Mouse (Mus musculus) monocyte, adult 5-6 weeks (primary cell): ENCODE results near the gene Eif4g3. TPM values are rescaled to one million over a fixed set of nuclear protein-coding genes. Genes with fewer than 3 reads are reported as not detected.

Experiments
- ATAC-seq: fragments of 153-309, 156-312 bp; replicated peaks from 2 replicates; pipeline ENCODE4 v1.8.0; 2017; ENCODE audit warnings: mild to moderate bottlenecking; ENCODE audit not compliant: low TSS enrichment, insufficient number of reproducible peaks, severe bottlenecking, poor library complexity, low FRiP score
- total RNA-seq: library from RNA; stranded (forward); fragments of 200-1000, 200-491, 200-594 nt; gene quantifications from 3 replicates; pipeline ENCODE4 v1.2.3, GENCODE M21; 2017

The Eif4g3 gene
- total RNA-seq, 1 experiment from 2014 or later = 94.4 TPM

DNA sequence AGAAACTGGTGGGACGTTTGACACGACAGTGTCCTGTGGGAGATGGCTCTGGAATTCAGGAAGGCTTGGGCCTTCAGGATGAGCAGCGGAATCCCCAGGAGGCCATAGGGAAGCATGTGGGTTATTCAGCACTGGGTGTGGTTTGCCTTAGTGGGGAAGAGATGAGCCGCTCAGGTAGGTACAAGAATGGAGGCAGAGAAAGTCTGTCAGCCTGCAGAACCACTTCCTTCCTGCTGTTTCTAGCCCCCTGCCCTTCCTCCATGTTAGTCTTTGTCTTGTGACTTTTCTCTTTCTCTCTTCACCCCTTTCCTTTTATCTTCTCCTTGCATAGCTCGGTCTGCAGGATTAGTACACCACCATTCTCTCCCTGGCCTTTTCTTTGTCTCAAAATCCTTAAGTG, 229.6 kb downstream of the Eif4g3 start:
- ATAC-seq = no peak

DNA sequence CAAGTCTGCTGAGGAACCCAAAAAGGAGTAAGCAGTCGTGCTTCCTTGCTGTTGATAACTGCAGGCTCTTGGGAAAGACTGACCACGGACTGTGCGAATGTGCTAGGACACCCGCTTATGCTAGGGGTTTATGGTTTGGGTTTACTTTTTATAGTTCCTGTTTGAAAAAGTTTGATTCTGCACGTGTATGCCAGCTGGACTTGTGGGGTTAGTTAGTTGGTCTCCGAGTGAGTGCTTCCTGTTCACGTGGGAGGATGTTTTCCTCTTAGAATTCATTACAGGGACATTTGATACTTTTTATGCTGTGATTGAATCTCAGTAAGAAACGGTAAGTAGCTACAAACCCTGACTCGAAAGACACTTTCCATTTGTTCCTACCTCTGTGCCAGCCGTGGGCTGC, 230.8 kb downstream of the Eif4g3 start:
- ATAC-seq = no peak

DNA sequence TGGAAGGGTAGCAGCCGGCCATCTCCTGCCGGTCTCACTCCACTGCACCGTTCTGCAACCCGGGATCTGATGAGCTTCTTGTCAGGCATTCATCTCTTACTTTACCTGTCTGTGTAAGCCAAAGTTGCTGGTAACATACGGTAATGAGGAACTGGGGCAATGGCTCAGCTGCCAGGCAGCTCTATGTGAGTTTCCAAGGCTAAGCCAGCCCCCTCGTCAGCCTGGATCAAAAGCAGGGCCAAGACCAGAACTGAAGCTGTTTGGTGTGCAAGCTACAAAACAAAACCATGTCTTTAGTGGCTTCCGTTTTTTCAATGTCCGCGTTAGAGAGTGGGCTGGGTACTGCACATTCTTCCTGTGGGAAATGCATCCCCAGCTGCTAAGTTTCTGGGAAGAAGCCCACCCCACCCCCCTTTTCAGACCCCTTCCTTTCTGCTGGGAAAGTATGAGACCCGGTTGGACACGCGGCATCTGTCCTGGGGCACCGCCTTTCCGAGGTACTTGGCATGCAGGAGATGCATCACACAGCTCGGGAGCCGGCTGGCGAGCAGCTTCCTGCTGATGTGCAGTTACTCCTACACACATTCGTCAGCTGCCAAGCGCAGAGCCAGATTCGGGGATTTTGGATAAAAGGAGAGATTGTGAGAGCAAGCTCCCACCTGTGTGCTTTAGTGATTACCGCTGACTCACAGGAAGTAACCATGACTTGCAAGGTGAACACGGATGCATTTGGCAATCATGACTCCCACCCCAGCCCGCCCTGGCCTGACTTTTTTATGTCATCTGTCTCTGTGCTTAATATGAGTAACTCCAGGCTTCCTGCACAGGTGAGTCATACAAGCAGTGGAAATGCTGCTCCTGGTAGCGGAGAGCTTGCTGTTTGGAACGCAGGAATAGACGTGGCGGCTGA, 254.2 kb downstream of the Eif4g3 start:
- no peak for ATAC-seq

DNA sequence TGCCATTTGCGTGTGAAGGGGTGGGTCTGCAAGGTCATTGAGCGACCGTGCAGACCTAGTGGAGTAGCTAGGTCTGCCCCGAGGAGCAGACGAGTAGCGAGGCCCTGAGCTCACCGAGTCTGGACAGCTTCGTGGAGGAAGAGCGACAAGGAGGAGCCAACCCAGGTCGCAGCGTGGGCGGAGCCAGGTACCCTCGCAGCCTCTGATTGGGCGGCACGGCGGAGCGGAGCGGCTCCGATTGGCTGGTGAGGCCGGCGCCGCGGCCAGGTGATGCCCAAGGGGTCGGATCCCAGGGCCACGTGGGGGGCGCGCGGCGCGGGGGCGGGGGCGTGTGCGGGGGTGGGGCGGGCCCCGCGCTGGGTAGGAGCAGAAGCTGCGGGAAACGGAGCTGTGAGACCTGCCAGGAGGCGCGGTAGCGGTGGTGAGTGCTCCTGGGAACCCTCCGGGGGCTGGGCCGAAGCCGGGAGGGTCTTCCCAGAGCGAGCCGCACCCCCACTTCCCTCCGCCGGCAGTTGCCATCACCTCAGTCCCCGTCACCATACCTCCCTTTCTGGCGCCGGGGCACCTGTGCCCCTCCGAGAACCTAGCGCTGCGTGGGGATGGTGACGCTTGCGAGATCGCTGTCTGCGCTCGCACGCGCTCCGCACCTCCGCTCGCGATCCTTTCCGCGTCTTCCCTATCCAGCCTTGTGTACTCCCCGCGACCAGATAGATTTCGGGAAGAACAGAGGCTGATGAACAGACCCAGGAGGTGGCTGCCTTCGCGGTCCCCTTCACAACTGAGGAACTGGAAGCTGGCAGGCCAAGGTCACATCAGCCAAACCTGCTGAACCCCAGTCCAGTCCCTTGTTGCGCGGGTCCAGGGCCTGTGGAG, 257.5 kb downstream of the Eif4g3 start, which contains the start of the genes Sh2d5 and Kif17:
Sh2d5 (plus strand) TSS at position 316 of the 873 bp plus-strand sequence.
Kif17 (plus strand) TSS at position 348 of the 873 bp plus-strand sequence.
- ATAC-seq = peak; percentile 74; the same call in 1 of the 2 replicates

DNA sequence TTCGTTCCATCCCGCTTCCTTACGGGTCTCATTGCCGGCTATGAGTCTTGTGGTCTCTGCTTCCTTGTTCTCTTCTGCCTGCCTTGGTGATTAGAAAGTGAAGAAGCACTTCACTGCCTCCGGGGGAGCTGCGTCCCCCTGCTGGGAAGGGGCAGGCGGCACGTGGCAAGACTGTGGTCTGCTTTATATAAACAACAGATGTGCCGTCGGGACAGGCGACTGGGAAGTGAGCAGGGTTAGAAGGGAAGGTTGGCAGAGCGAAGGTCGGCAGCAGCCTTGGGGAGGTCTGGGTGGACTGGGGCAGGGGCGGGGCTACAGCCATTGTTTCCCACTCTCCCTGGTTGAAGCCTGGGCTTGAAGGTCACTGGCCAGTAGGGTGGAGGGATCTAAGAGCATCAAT, 259.0 kb downstream of the Eif4g3 start:
- peak; percentile 28; the same call in 1 of the 2 replicates for ATAC-seq

DNA sequence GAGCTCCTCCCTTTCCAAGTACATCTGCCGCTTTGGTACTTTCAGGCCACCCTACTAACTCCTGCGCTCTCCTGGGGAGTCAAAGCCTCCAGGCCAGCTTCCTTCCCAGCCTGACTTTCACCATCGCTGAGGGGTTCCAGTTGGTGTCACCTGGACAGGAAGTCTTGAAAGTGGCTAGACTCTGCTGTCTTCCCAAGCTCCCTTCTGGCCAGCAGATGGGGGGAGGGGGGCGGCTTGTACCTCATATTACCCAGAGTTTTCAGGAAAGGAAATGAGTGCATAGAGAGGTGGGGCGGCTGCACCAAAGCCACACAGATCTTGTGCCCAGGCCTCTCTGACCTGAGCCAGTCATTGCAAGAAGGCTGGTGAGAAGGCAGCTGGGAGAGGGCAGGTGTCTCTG, 259.4 kb downstream of the Eif4g3 start:
- ATAC-seq = no peak

DNA sequence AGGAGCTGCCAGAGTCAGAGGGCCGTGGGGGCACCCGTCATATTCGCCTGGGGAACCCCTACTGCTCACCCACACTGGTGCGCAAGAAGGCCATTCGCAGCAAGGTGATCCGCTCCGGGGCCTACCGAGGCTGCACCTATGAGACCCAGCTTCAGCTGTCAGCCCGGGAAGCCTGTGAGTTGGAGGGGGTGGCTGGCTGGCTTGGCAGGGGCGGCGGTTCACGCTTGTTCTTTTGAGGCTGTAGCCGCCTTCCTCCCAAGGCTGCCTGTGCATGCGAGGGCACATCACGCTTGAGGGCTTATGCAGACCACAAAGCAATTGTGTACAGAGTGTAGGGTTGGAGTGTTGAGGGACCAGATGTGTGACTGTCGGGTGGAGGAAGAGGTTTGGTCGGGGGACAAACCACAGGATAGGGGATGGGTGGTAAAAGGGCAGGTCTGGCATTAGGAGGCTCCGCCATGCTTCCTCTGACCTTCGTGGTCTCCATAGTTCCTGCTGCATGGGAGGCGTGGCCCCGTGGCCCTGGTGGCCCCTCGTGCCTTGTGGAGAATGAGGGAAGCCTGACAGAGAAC, 264.4 kb downstream of the Eif4g3 start:
- ATAC-seq = no peak

Other genes with a start within 250 kb of the Eif4g3 start
- not detected in 3 replicates for gene Alpl, start 196.6 kb upstream of the Eif4g3 start, total RNA-seq
- 7.1 to 11.7 TPM (median 9.6 TPM) in 3 replicates for gene Ece1, start 130.8 kb upstream of the Eif4g3 start, total RNA-seq
- 97.8 to 145 TPM (median 119 TPM) in 3 replicates for gene Hp1bp3, start 223.3 kb downstream of the Eif4g3 start, total RNA-seq